Mouse (Mus musculus) liver, embryonic 14.5 days (tissue): ENCODE measurements around the gene Zfp799.

ENCODE experiments used
- CTCF ChIP-seq: IDR thresholded peaks from 2 replicates; pipeline ENCODE4 v1.5.1; 2016; ENCODE audit warnings: antibody characterized with exemption, low read depth, control low read depth
- EP300 ChIP-seq: IDR thresholded peaks from 2 replicates; pipeline ENCODE4 v1.6.1; 2016; ENCODE audit warnings: antibody characterized with exemption, low read depth

DNA sequence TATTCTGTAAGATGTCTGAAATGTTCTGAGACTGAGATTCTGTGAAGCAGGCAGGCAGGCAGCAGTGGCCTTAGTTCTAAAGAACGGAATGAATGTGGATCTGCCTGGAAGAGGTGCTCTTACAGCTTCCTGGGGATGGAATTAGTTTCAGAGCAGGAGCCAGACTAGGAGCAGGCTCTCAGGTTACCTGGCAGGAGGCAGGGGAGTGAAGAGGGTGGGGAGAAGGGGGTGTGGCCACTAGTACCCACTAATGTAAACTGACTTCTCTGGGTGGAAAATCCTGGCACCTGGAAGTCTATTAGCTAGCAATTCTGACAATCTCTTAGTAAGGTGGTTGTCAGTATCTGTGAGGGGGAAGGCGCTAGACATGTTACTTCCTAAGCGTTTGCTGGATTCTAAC lies 44.4 kb downstream of the Zfp799 start:
- TF ChIP-seq CTCF (no peak), EP300 (no peak)
